Mouse (Mus musculus) liver, embryonic 14.5 days (tissue): ENCODE results near the gene Rmnd5b.

ENCODE experiments used
- CTCF ChIP-seq: IDR thresholded peaks from 2 replicates; pipeline ENCODE4 v1.5.1; 2016; ENCODE audit warnings: antibody characterized with exemption, low read depth, control low read depth
- EP300 ChIP-seq: IDR thresholded peaks from 2 replicates; pipeline ENCODE4 v1.6.1; 2016; ENCODE audit warnings: antibody characterized with exemption, low read depth

DNA sequence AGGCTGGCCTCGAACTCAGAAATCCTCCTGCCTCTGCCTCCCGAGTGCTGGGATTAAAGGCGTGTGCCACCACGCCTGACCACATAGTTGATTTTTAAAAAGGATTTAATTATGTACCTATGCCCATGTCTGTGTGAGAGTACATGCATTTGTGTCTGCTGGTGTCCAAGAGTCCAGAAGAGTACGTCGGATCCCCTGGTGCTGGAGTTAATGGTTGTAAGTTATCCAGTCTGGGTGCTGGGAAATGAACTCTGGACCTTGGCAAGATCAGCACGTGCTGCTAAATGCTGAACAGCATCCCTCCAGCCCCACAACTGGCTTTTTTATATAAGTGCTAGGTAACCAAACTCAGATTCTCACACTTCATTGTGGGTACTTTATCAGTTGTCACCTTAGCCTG lies 35.1 kb upstream of the Rmnd5b start:
- TF ChIP-seq CTCF (no peak), EP300 (no peak)
